Mouse (Mus musculus): ENCODE results near the gene Pianp. TPM values are rescaled to one million over a fixed set of nuclear protein-coding genes. Genes with fewer than 3 reads are reported as not detected.

Pianp gene
- 100 to 1,000 TPM; 194 to 195 TPM for total RNA-seq (2021)
- long read RNA-seq, experiment 1, transcript Pianp-201 (6 exons, 2,250 nt), result major isoform, 169 of 242 reads
- long read RNA-seq, experiment 1, transcript Pianp-206 (5 exons, 2,396 nt), result minor isoform, 8 of 242 reads
- long read RNA-seq, experiment 1, partial matches to known transcripts, result 25 of 242 reads
- long read RNA-seq, experiment 1, other reads (novel, unspliced or antisense), result 39 of 242 reads
- long read RNA-seq, experiment 2, transcript Pianp-201 (6 exons, 2,250 nt), result major isoform, 96 of 165 reads
- long read RNA-seq, experiment 2, partial matches to known transcripts, result 17 of 165 reads
- long read RNA-seq, experiment 2, other reads (novel, unspliced or antisense), result 46 of 165 reads

DNA sequence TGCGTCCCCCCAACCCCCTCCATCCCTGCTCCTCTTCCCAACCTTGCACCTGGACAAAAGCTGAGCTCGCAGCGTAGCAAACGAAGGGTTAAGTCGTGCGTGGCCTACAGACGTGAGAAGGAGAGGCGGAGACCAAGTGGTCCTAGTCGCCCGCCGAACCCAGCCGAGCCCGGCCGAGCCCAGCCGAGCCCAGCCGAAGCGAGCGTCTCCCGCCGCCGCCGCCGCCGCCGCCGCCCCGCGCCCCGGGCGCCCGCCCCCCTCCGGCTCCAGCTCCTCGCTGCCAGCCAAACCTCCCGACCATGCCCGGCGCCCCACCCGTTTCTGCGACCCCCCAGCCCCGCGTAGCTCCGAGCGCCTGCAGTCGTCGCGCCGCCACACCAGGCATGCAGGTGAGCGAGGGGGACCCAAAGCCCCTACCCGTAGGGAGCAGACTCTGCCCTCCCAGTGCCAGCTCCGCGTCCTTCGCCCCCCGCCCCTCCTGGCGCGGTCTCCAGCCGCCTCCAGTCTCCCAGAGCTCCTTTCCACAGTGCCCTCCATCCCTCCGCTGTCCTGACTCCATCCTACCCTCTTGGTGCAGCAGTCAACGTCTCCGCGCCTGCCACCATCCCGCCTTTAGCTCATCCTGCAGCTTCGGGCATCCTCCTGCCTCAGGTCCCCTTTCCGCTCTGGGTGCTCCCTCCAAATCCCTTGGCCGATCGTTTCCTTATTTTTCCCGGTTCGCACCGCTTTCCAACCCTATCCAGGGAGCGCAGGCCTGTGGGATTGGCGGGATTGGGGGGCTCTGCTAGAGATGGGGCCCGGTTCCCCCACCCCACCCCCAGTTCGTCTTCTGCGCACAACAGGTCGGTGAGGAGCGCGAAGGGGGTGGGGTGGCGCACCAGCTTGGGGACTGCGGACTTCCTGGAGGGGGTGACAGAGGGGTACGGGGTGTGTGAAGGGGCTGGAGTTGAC, at the start of gene Pianp:
Gene Pianp (plus strand): TSS at position 144 of the 951 bp plus-strand sequence.
- DNase-seq (ENCODE audit: low spot score in 2 of 2), result peak; percentile 85 to 87

DNA sequence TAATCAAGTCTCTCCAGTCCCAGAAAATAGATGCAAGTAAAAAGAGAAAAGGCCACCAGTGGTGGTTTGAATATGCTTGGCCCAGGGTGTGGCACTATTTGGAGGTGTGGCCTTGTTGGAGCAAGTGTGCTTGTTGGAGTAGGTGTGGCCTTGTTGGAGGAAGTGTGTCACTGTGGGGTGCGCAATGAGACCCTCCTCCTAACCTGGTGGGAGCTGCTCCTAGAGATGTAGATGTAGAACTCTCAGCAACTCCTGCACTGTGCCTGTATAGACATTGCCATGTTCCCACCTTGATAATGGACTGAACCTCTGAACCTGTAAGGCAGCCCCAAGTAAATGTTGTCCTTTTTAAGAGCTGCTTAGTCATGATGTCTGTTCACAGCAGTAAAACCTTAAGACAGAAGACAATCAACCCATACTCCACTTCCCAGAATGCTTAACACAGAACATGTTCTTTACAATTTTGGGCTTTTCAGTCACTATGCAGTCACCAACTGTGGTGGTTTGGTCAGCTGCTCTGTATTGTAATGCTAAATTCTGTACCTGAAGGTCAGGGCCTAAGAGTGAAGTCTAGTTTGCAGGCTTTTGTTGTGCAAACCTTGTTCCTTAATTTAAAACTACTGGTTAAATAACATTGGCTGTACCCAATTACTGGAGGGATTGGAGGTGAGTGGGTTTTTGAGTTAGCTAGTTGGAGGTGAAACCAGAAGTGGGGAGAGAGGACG, 42.3 kb upstream of the Pianp start:
- no peak for DNase-seq (ENCODE audit: low spot score in 2 of 2)

DNA sequence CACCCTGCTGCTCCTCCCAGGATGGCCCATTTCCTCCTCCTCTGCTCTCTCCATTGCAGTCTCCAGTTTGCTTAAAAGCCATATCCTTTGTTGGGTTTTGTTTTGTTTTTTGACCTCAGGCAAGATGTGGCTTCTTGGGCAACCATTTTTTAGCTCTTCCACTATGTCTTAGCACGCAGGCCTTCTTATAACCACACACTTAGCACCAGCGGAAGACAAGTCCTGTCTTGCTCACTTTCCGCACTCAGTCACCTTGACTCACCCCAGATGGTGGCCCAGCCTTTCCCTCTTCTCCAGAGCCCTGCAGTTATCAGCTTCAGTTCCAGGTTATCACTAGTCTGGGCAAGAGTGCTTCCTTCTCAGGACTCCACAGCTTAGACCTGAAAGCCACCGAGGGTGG, 41.3 kb upstream of the Pianp start:
- no peak for DNase-seq (ENCODE audit: low spot score in 2 of 2)

DNA sequence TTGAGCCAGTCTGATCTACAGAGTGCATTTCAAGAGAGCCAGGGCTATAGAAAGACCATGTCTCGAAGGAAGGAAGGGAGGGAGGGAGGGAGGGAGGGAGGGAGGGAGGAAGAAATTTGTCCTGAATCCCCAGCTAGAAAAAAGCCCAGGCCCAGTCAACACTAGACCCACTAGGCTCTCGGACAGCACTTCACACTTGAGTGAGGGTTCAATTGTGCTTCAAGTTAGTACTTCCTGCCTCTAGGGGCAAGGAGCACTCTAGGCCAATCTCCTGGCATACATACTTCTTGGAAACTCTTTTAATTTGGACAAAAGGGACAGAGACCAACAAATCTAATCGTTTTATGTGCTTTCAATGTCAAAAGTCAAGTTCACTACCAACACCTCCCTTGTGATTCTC, 38.4 kb upstream of the Pianp start:
- no peak for DNase-seq (ENCODE audit: low spot score in 2 of 2)

DNA sequence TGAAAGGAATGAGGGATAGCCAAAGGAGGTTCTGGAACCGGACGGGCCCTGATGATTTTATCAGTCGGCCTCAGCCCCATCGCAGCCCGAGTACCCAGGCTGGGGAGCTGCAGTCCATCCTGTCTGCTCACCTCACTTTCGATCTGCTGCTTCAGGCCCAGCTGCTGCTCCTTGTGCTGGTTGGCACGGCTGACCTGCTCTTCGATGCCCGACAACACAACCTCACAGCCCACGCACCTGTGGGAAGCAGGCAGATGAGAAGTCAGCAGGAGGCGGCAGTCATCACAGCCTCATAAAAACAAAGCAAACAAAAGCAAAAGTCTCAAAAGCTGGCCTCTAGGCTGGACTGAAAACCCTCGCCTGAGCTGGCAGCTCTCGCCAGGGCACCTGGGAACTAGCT, 36.5 kb upstream of the Pianp start:
- no peak for DNase-seq (ENCODE audit: low spot score in 2 of 2)

DNA sequence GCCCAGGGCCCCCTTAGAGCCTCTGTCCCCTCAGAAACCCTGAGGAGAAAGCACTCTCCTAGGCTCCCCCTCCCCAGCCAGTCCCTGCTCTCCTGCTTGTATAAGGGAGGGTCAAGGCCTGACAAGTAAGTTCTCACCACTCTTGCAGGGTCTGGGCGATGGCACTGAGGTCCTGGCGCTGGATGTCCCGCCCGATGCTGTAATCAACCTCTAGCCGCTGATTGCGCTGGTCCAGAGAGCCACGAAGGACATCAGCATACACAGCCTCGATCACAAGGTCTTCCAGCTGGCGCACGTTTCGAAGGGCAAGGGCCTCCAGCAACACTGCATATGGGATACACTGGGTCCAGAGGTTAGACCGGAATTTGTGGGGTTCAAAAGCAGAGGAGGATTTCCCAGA, 35.5 kb upstream of the Pianp start:
- DNase-seq (ENCODE audit: low spot score in 2 of 2), result no peak

DNA sequence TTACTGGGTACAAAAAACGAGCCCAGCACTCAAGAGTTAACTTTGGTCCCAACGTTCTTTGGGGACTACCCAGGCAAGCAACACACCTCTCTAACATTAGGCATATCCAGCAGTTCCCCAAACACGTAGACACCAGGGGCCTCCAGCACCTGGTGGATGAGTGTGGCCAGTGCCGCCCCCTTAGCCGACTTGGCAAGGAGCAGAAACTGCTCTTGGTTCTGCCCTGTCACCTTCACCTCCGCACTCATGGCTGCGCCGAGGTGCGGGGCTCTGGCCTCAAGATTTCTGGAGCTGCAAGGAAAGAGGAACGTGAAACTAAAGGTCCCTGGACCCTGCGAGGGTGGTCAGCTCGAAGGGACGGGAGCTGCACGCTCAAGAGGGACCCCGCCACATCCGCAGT, 31.9 kb upstream of the Pianp start:
- DNase-seq (ENCODE audit: low spot score in 2 of 2), result no peak

DNA sequence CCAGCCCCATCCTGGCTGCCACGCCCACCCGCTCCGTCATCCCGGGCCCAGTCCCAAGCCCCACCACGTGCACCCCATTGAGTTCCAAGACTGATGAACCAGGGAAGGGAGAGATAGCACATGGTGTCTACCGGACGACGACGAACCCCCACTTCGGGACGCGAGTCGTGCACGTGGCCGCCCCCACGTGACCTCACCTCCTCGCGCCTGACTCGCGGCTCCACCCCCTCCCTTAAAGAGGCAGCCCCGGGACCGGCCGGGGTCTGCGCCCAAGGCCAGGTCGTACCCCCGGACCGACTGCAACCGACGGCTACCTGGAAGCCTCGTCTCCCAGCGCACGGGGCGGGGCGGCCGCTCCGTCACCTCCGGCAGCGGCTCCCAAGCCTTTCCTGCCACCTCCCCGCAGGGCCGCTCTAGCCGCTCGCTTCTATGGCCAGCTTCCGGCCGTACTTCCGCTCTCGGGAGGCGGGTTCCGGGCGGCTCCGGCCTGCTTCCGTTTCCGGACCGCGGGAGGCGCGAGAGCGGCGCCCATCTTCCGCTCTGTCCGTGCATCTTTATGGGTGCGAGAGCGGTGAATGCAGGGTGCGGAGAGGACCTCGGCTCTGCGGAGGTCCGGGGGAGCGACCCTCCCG, 31.3 kb upstream of the Pianp start, which contains the start of gene Cops7a:
Gene Cops7a (minus strand): TSS at position 451 of the 632 bp plus-strand sequence.
- peak; percentile 97 to 98 for DNase-seq (ENCODE audit: low spot score in 2 of 2)

DNA sequence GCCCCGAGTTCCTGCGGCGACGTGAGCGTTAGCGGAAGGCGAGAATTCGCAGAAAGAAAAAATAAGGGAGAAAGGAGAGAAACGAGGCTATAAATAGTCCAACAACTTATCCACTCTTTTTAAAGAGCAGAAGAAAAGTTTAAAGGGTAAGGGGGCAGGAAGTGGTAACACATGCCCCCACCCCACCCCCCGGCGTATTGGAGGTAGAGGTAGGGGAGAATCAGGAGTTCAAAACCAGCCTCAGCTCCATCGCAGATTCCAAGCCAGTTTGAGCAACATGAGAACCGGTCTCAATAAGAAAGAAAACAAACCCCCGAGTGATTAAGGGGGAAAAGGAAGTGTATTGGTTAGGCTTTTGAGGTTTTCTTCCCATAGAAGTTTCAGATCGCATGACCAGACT, 30.7 kb upstream of the Pianp start:
- no peak for DNase-seq (ENCODE audit: low spot score in 2 of 2)

DNA sequence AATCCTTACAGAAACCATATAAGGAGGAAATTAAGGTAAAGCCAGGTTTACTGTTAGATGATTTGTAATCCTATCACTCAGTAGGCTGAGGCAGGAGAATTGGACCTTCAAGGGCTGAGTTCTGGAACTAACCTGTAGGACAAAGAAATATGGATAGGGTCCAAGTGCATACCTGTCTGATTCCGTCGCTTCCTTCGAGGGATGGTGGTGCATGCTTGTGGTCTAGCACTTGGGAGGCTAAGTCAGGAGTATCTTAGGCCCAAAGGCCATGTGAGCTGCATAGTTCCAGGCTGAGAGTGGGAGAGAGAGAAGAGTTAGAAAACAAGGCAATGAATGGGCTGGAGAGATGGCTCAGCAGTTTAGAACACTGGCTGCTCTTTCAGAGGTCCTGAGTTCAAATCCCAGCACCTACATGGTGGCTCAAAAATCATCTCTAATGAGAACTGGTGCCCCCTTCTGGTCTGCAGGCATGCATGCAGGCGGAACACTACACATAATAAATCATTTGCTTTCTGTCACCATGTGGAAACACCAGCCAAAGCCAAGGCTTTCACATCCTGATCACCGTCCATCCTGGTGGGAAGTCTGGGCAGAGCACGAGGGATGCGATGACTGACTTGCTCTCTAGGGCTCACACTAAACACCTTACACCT, 29.9 kb upstream of the Pianp start:
- peak in 1 of 2 experiments; percentile 10 for DNase-seq (ENCODE audit: low spot score in 2 of 2)

DNA sequence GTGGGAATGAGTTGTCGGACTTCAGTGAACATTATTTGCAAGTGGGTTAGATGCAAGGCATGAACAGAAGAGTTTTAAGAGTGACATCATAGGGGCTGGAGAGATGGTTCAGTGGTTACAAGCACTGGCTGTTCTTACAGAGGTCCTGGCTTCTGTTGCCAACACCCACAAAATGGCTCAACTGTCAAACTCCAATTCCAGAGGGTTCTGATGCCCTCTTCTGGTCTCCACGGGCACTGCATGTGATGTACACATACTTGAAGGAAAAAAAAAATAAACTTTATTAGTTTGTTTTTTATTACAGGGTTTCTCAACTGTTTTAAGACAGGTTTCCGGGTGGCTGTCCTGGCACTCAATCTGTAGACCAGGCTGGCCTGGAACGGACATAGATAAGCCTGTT, 28.7 kb upstream of the Pianp start:
- peak in 1 of 2 experiments; percentile 29 for DNase-seq (ENCODE audit: low spot score in 2 of 2)

DNA sequence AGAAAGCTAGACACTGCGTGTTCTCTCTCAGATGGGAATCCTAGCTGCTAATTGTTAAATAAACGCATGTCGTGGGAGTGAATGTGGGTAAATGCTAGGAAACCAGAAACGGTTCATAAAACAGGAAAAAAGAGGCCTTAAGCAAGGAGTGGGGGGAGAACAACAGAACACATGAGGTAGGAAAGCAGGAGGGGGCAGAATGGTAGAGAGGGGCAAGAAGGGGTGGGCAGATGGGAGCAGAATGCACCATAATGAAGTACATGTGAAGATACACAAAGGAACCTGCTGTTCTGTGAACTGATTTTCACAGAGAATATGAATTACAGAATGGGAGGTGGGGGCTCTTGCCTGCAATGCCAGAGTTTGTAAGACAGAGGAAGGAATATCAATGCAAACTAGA, 4.3 kb upstream of the Pianp start:
- DNase-seq (ENCODE audit: low spot score in 2 of 2), result no peak

DNA sequence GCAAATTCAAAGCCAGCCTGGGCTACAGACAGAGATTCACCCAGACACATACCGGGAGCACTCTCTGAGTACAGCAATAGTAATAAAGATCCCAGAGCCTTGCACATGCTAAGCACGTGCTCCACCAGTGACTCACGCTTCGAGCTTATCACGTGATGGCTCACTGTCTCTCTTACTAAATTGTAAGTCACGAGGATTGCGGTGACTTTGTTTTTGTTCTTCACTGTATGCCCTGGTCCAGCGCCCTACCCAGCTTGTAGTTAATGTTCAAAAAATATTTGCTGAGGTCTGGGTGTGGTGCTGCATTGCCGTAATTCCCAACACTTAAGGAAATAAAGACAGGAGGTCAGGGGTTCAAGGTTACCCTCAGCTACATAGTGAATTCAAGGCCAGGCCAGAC, 3.1 kb upstream of the Pianp start:
- no peak for DNase-seq (ENCODE audit: low spot score in 2 of 2)

DNA sequence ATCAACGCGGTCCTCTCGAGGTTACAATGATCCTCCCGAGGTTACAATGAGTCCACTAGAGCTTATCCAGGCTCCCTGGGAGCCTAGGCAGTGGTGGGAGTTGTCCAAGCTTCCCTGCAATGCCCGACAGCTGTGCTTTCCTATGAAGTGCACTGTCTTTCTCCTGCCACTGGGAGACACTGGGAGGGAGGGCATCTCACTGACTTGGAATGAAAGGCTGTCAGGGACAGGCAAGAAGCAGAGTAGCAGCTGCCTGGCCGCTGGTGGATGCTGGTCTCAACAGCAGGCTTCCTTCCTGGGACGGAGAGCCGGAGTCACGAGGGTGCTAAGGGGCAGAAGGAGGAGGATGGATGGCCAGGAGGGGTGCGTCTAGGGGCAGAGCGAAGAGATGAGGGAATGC, 2.6 kb upstream of the Pianp start:
- DNase-seq (ENCODE audit: low spot score in 2 of 2), result no peak

DNA sequence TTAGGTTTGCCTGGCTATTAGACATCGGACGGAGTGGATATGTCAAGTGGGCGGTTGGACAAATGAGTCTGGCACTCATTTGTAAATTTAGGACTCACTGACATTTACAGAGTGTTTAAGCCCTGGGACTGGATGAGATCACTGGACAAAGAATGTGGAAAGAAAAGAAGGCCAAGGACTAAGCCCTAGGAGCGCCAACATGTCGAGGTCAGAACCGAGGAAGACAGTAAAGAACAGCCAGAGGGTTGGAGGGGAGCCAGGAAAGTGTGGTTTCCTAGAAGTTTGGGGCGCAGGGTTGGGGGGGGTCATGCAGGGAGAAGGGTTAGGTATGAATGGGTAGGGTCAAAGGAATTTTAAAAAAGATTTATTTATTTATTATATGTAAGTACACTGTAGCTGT, 1.2 kb upstream of the Pianp start:
- no peak for DNase-seq (ENCODE audit: low spot score in 2 of 2)

DNA sequence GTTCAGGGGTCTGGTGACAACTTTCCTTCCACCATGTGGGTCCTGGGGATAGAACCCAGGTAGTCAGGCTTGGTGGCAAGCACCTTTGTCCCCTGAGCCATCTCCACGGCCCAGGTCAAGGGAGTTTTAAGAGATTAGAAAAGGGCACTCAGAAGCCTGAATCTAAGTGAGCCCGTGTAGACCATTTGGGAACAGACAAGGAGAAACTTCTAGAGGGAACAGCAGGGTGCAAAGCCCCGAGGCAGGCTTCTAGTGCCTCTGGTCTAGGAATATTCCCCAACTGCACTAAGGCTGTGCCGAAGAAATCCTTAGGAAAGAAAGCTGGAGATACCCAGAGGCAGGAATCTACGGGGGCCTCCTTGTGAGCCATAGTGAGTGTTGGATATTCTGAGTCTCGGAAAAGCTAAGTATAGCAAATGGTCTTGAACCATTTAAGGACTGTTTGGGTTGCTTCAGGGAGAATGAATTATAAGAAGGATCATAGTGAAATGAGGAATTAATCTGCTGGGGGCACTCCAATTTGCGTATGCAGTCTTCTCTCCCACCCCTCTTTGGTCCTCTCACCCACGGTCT, 577 bp upstream of the Pianp start:
- no peak for DNase-seq (ENCODE audit: low spot score in 2 of 2)

DNA sequence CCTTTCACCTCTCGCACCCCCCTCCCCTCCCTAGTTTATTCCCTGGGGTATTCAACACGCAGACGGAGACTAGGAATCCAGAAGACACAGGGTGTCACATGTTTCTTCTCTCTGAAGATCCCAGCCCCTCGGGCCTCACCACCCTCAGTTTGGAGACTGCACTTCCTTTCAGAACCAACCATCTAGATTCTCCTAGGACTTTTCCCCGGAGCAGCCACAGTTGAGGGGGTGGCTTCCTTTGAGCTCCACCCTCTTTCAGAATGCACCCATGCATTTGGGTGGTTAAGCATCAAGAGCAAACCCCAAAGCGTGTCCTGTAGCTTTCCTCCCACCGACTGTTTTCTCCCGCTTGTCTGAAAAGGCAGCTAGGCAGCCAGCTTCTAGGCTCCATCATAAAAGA, 1.6 kb downstream of the Pianp start:
- peak; percentile 48 to 70 for DNase-seq (ENCODE audit: low spot score in 2 of 2)

DNA sequence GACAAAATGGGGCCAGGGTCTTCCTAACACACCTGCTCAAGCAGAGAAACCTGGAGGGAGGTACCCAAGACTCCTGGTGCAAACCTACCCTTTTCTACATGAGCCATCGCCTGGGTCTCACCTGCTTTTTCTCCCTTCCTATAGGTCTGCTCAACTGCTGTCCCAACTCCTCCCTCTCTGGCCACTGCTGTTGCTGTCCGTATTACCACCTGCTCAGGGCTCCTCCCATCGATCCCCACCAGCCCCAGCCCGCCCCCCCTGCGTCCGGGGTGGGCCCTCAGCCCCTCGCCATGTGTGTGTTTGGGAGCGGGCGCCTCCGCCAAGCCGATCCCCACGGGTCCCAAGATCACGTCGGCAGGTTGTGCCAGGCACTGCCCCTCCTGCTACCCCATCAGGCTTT, 2.6 kb downstream of the Pianp start:
- no peak for DNase-seq (ENCODE audit: low spot score in 2 of 2)

DNA sequence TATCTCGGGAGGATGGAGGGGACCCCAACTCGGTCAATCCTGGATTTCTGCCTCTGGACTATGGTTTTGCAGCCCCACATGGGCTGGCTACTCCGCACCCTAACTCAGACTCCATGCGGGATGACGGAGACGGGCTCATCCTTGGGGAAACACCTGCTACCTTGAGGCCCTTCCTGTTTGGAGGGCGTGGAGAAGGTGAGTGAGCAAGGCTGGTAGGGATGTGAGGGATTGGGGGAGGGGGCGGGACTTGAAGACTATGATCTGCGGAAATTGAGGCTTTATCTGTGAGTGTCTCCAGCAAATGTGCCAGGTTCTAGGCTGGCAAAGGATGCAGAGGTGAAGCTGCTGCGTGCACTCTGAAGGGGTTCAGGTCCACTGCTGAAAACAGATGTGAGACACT, 3.1 kb downstream of the Pianp start:
- DNase-seq (ENCODE audit: low spot score in 2 of 2), result no peak

DNA sequence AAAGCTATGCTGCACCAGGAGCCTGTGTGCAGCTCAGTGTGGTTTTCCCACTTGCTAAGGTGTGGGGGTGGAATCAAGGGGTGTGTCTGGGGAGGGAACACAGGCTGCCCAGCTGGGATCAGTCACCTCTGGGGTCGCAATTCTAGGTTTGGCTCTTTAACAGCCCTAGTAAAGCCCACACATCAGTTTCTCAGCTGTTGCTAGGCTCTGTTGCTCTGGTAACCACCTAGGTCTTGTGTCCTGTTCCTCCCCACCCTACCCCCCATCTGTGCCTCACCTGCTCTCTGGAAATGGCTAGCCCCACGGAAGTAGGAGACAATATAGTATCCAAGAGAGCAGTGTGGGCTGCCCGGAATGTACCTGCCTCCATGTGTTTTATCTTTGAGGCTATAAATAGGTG, 7.2 kb downstream of the Pianp start:
- no peak for DNase-seq (ENCODE audit: low spot score in 2 of 2)

Data from left cerebral cortex, adult 18-20 months (tissue).